Mouse (Mus musculus): ENCODE results near the gene 4930558C23Rik. TPM values are rescaled to one million over a fixed set of nuclear protein-coding genes. Genes with fewer than 3 reads are reported as not detected.
"Not testable (repeated sequence)": the region's sequence is repeated elsewhere in the genome, so short reads cannot be mapped to it uniquely, and the experiment has no call there.

Gene 4930558C23Rik
- total RNA-seq, 2 experiments from 2014 or later, result not detected

DNA sequence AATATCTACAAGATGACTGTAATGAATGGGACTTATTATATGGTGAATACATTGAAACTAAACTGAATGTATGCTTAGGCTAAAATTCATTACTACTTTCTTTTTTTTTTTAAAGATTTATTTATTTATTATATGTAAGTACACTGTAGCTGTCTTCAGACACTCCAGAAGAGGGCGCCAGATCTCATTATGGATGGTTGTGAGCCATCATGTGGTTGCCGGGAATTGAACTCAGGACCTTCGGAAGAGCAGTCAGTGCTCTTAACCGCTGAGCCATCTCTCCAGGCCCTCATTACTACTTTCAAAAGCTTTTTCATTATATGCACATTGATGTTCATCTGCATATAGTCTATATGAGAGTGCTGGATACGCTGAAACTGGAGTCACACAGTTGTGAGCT is 54.3 kb downstream of the 4930558C23Rik start:
- peak; percentile 61 for TF ChIP-seq CTCF (conservative IDR thresholded peaks at IDR 0.05)
- not testable (repeated sequence) for H3K4me3 ChIP-seq, H3K27ac ChIP-seq

DNA sequence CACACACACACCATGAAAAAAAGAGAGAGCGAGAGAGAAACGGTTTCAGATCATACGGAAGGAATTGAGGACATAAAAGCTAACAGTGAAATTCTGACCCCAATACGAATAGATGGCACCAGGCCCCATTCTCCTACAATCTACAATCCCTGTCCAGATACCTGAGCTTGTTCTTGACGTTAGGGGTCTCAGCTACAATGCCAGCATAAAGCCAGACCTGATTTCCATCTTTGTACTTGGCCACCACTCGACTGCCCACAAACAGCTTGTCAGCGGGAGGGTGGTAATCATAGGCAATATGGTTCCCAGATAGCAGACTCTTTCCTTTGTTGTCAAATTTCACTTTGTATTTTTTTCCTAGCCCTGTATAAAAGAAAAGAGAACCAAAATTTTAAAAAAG is 56.2 kb downstream of the 4930558C23Rik start:
- H3K4me3 ChIP-seq, result no peak overlapping the region
- no peak overlapping the region for H3K27ac ChIP-seq
- TF ChIP-seq CTCF (conservative IDR thresholded peaks at IDR 0.05), result no peak
- no peak for DNase-seq (ENCODE audit: low spot score in 2 of 2)

More for the DNA sequence above, 54.3 kb downstream of the 4930558C23Rik start:
- not testable (repeated sequence) for DNase-seq (ENCODE audit: low spot score in 2 of 2)

DNA sequence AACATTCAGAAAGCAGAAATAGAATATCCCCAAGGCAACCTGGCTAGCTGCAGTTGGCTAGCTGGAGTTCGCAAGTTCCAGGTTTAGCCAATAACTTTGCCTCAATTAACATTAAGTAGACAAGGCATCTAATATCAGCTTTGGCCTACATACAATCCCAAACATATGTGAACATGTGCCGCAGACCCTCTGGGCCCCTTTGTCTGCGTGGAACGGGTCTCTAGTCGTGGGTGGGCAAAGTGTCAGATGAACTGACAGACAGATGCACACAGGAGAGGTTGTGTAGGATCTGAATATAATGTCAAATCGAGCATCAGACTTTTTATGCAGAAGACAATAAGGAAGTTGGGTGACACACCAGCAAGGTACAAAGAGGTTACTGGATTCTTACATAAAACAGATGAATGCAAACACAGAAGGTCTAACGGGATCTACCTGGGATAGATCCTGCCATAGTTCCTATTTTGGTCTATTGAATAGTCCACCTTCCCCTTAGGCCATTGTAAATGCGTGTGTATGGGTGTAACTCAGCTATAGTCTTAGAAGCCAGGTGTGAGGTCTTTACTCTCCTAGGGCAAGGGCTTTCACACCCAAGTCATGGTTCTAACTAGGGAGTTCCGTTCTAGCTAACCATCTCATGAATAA is 59.2 kb downstream of the 4930558C23Rik start:
- H3K4me3 ChIP-seq; H3K27ac ChIP-seq; DNase-seq (ENCODE audit: low spot score in 2 of 2): not testable (repeated sequence)

DNA sequence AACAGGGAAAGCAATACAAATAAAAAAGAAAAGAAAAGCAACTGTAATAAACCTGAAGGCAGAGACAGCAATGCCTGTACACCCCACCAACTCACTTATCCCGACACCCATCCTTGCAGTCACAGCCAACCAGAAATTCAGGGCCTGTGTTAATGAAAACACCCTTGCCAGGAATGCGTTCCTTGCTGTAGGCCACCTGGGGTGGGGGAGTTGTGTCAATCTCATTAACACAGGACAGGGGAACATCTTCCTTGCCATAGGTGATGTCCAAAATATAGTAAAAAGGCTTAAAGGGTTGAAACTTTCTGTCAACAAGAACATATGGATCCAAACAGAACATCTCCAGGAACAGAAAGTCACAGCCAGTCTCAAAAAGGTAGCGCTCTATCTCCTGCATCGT is 64.4 kb downstream of the 4930558C23Rik start:
- Histone ChIP-seq H3K4me3 (no peak overlapping the region), H3K27ac (no peak overlapping the region)
- TF ChIP-seq CTCF (conservative IDR thresholded peaks at IDR 0.05), result no peak
- DNase-seq (ENCODE audit: low spot score in 2 of 2), result no peak

DNA sequence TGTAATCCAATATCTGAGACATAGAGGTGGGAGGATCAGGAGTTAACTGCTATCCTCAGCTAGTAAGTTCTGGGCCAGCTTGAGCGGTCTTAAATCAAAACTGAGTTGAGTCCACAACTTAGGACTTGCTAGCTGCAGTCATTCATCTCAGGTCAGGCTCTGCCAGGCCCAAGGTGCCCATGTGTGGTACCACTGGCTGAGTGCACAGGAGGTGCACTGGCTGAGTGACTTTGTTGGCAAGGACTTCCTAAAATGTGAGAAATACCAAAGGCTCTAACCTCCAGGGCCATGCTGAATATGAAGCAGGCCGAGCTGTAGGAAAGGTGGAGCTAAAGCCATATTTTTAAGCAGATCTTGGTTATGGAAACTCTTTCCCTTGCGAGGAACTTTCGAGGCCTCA is 65.3 kb downstream of the 4930558C23Rik start:
- TF ChIP-seq CTCF (conservative IDR thresholded peaks at IDR 0.05), result no peak
- Histone ChIP-seq H3K27ac (no peak overlapping the region), H3K4me3 (no peak overlapping the region)
- no peak for DNase-seq (ENCODE audit: low spot score in 2 of 2)

Other genes starting within 250 kb of the 4930558C23Rik start
- gene Sema6c, start 242.4 kb downstream of the 4930558C23Rik start, total RNA-seq (2021), result 10 to 100 TPM; 33.9 to 46.6 TPM
- gene Gabpb2, start 184.9 kb downstream of the 4930558C23Rik start, total RNA-seq (2021), result 10 to 100 TPM; 15.4 to 20.0 TPM
- 10 to 100 TPM; 67.5 to 77.5 TPM for gene Cdc42se1, start 174.1 kb downstream of the 4930558C23Rik start, total RNA-seq (2021)
- 100 to 1,000 TPM; 287 to 294 TPM for gene Mllt11, start 170.7 kb downstream of the 4930558C23Rik start, total RNA-seq (2021)
- gene Gm128, start 161.2 kb downstream of the 4930558C23Rik start, total RNA-seq (2021), result under 1 TPM; 0.25 to 0.54 TPM
- under 1 TPM; 0.37 to 0.69 TPM for gene Bnipl, start 151.6 kb downstream of the 4930558C23Rik start, total RNA-seq (2021)
- gene Mindy1, start 121.5 kb downstream of the 4930558C23Rik start, total RNA-seq (2021), result 10 to 100 TPM; 19.1 to 22.7 TPM
- gene Prune1, start 120.8 kb downstream of the 4930558C23Rik start, total RNA-seq (2021), result 10 to 100 TPM; 22.0 to 22.4 TPM
- gene Anxa9, start 95.7 kb downstream of the 4930558C23Rik start, total RNA-seq (2021), result 1 to 10 TPM; 1.5 TPM
- gene Cers2, start 88.0 kb downstream of the 4930558C23Rik start, total RNA-seq (2021), result 10 to 100 TPM; 53.1 to 63.3 TPM
- gene Setdb1, start 45.6 kb downstream of the 4930558C23Rik start, total RNA-seq (2021), result 10 to 100 TPM; 37.7 to 39.2 TPM
- 10 to 100 TPM; 36.0 to 45.1 TPM for gene Arnt, start 31.5 kb upstream of the 4930558C23Rik start, total RNA-seq (2021)
- 1 to 10 TPM; 2.6 TPM for gene Ctsk, start 96.4 kb upstream of the 4930558C23Rik start, total RNA-seq (2021)
- 10 to 100 TPM; 55.0 to 57.5 TPM for gene Ctss, start 123.9 kb upstream of the 4930558C23Rik start, total RNA-seq (2021)
- gene Hormad1, start 156.8 kb upstream of the 4930558C23Rik start, total RNA-seq (2021), result not detected
- 10 to 100 TPM; 21.6 to 23.2 TPM for gene Golph3l, start 186.1 kb upstream of the 4930558C23Rik start, total RNA-seq (2021)
- 100 to 1,000 TPM; 302 to 322 TPM for gene Ensa, start 222.2 kb upstream of the 4930558C23Rik start, total RNA-seq (2021)